Mouse (Mus musculus) adrenal gland, adult 18-20 months (tissue): ENCODE data around the gene Ppp1r18. TPM values are rescaled to one million over a fixed set of nuclear protein-coding genes. Genes with fewer than 3 reads are reported as not detected.
"Not testable (repeated sequence)": the region's sequence is repeated elsewhere in the genome, so short reads cannot be mapped to it uniquely, and the experiment has no call there.

ENCODE experiments used
- DNase-seq, 2 experiments: peaks; one replicate each; pipeline ENCODE4 v3.0.0; 2021 to 2022; ENCODE audit warnings: low spot score in 2 of 2
- total RNA-seq, 2 experiments: library from RNA; stranded (reverse); gene quantifications; 1 replicate in 1 of 2; 2 replicates in 1 of 2; pipeline ENCODE4 v1.2.3; 2021

Gene Ppp1r18
- total RNA-seq, 2 experiments from 2014 or later, result 35.3 to 41.0 TPM

- DNase-seq, result peak; percentile 83 to 84
Measured at GRCm38 (mm10) chr17:35836178-35836965, 29.0 kb upstream of the Ppp1r18 start.

- peak; percentile 79 to 89 for DNase-seq
Measured at GRCm38 (mm10) chr17:35836991-35837422, 28.4 kb upstream of the Ppp1r18 start.

GRCm38 (mm10) chr17:35837487-35837886 lies 27.9 kb upstream of the Ppp1r18 start:
- peak; percentile 46 to 49 for DNase-seq

GRCm38 (mm10) chr17:35838122-35838544 lies 27.3 kb upstream of the Ppp1r18 start, which contains the start of gene Tubb5:
Tubb5 (minus strand) TSS chr17:35838306.
- DNase-seq, result peak; percentile 92 to 95

- DNase-seq, result no peak
Measured at GRCm38 (mm10) chr17:35838570-35838969, 26.8 kb upstream of the Ppp1r18 start.

- not testable (repeated sequence) for DNase-seq
Measured at GRCm38 (mm10) chr17:35839002-35839401, 26.4 kb upstream of the Ppp1r18 start.

- DNase-seq, result no peak
Measured at GRCm38 (mm10) chr17:35840561-35840960, 24.8 kb upstream of the Ppp1r18 start.

- peak; percentile 94 to 96 for DNase-seq
Measured at GRCm38 (mm10) chr17:35841076-35841950, 24.1 kb upstream of the Ppp1r18 start, which contains the start of gene Mdc1. Mdc1 (plus strand) TSS chr17:35841515.

- DNase-seq, result no peak
Measured at GRCm38 (mm10) chr17:35842006-35842405, 23.4 kb upstream of the Ppp1r18 start.

- peak in 1 of 2 experiments; percentile 19 for DNase-seq
Measured at GRCm38 (mm10) chr17:35843514-35843913, 21.9 kb upstream of the Ppp1r18 start.

GRCm38 (mm10) chr17:35848112-35848511 lies 17.3 kb upstream of the Ppp1r18 start:
- peak in 1 of 2 experiments; percentile 18 for DNase-seq

GRCm38 (mm10) chr17:35850974-35851373 lies 14.4 kb upstream of the Ppp1r18 start:
- no peak for DNase-seq

- no peak for DNase-seq
Measured at GRCm38 (mm10) chr17:35859371-35859770, 6.0 kb upstream of the Ppp1r18 start.

GRCm38 (mm10) chr17:35859835-35860234 lies 5.6 kb upstream of the Ppp1r18 start:
- DNase-seq, result no peak

- no peak for DNase-seq
Measured at GRCm38 (mm10) chr17:35860831-35861197, 4.6 kb upstream of the Ppp1r18 start.

GRCm38 (mm10) chr17:35861198-35861857 lies 4.1 kb upstream of the Ppp1r18 start, which contains the start of gene Nrm:
Nrm (plus strand) TSS chr17:35861318.
- peak; percentile 87 to 91 for DNase-seq

- no peak for DNase-seq
Measured at GRCm38 (mm10) chr17:35864832-35865353, 500 bp upstream of the Ppp1r18 start.

- DNase-seq, result peak; percentile 77
Measured at GRCm38 (mm10) chr17:35866281-35866831, 963 bp downstream of the Ppp1r18 start.

- DNase-seq, result peak; percentile 52 to 54
Measured at GRCm38 (mm10) chr17:35866911-35867890, 1.8 kb downstream of the Ppp1r18 start.
